Mouse (Mus musculus): Measurements from ENCODE around the gene Wap. TPM values are rescaled to one million over a fixed set of nuclear protein-coding genes. Genes with fewer than 3 reads are reported as not detected.
A peak's percentile ranks its signal among the peaks of the same experiment; 100 is the strongest.

Gene Wap
- polyA plus RNA-seq, 1 experiment from 2014 or later: 2.6 TPM

DNA sequence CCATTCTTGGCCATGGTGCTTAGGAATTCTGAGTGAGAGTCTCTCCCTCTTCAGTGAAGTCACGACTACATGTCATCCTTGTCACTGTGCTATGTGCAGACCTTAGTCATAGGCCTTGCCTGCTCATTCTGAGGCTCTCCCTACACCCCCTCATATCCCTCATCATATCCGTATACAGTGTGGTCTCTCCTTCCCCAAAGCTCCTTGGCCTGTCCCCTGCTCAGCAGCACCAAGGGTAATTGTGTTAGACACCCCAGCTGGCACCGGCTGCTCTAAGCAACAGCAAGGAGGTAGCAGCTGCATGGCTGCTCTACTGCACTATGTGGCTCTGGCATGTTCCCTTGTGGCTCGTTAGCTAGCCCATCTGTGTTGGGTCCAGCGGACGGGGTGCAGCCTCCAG, 6.1 kb upstream of the Wap start:
- WGBS: 69% methylated on average over 6 of the region's 6 CpGs
- ATAC-seq (ENCODE audit: low FRiP score, low TSS enrichment) (no peak), DNase-seq (ENCODE audit: low spot score) (no peak)
- Histone ChIP-seq H3K27ac (replicated peaks) (no peak overlapping the region), H3K4me2 (replicated peaks; ENCODE audit: low read depth) (no peak overlapping the region), H3K9me3 (ENCODE audit: control insufficient read depth, low read length) (no peaks in the 10 kb centered on the region), H3K27me3 (ENCODE audit: control insufficient read depth, insufficient read depth, low read length) (no peaks in the 10 kb centered on the region), H3K9ac (ENCODE audit: low read length) (no peak overlapping the region), H3K36me3 (ENCODE audit: control insufficient read depth, insufficient read depth, low read length) (no peaks in the 10 kb centered on the region), H3K4me3 (ENCODE audit: low read depth, low read length) (no peak overlapping the region), H3K4me1 (replicated peaks; ENCODE audit: control insufficient read depth, insufficient read depth) (no peaks in the 10 kb centered on the region)
- TF ChIP-seq CTCF (IDR thresholded peaks at IDR 0.05; ENCODE audit: low read depth): no peak
- no peak for TF ChIP-seq EP300 (optimal IDR thresholded peaks at IDR 0.05)

GRCm38 (mm10) chr11:6639072-6639471, 635 bp upstream of the Wap start:
- no peak overlapping the region for H3K4me2 ChIP-seq (replicated peaks; ENCODE audit: low read depth)
- no peaks in the 10 kb centered on the region for H3K4me1 ChIP-seq (replicated peaks; ENCODE audit: control insufficient read depth, insufficient read depth)
- TF ChIP-seq CTCF (IDR thresholded peaks at IDR 0.05; ENCODE audit: low read depth): no peak
- ATAC-seq (ENCODE audit: low FRiP score, low TSS enrichment) (no peak), DNase-seq (ENCODE audit: low spot score) (no peak)
- H3K27me3 ChIP-seq (ENCODE audit: control insufficient read depth, insufficient read depth, low read length): no peaks in the 10 kb centered on the region
- no peaks in the 10 kb centered on the region for H3K9me3 ChIP-seq (ENCODE audit: control insufficient read depth, low read length)
- 77% methylated on average over 6 of the region's 6 CpGs for WGBS
- H3K27ac ChIP-seq (replicated peaks): no peak overlapping the region
- no peak overlapping the region for H3K4me3 ChIP-seq (ENCODE audit: low read depth, low read length)
- H3K9ac ChIP-seq (ENCODE audit: low read length): no peak overlapping the region
- no peaks in the 10 kb centered on the region for H3K36me3 ChIP-seq (ENCODE audit: control insufficient read depth, insufficient read depth, low read length)

DNA sequence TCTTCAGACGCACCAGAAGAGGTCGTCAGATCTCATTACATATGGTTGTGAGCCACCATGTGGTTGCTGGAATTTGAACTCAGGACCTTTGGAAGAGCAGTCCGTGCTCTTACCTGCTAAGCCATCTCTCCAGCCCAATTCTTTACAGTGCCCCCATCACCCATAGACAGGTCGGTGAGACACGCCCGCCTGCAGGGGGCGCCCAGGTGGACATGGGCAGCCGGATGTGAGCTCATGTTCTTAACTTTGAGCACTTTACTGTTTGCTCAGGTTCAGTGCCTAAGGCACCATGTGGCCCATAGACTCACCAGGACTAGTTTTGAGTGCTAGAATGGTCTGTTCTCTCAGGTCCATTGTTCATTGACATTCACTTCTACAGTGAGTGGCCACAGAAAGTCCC, 2.3 kb downstream of the Wap start:
- no peaks in the 10 kb centered on the region for H3K27me3 ChIP-seq (ENCODE audit: control insufficient read depth, insufficient read depth, low read length)
- H3K9ac ChIP-seq (ENCODE audit: low read length): no peak overlapping the region
- ATAC-seq (ENCODE audit: low FRiP score, low TSS enrichment) (no peak), DNase-seq (ENCODE audit: low spot score) (no peak)
- H3K9me3 ChIP-seq (ENCODE audit: control insufficient read depth, low read length): no peaks in the 10 kb centered on the region
- 65% methylated on average over 8 of the region's 8 CpGs for WGBS
- TF ChIP-seq CTCF (IDR thresholded peaks at IDR 0.05; ENCODE audit: low read depth) (peak; percentile 27; the same call in 1 of the 2 replicates), EP300 (optimal IDR thresholded peaks at IDR 0.05) (no peak)
- no peak overlapping the region for H3K27ac ChIP-seq (replicated peaks)
- H3K36me3 ChIP-seq (ENCODE audit: control insufficient read depth, insufficient read depth, low read length): no peaks in the 10 kb centered on the region
- no peak overlapping the region for H3K4me2 ChIP-seq (replicated peaks; ENCODE audit: low read depth)
- no peaks in the 10 kb centered on the region for H3K4me1 ChIP-seq (replicated peaks; ENCODE audit: control insufficient read depth, insufficient read depth)
- no peak overlapping the region for H3K4me3 ChIP-seq (ENCODE audit: low read depth, low read length)

GRCm38 (mm10) chr11:6629655-6630054, 8.8 kb downstream of the Wap start:
- ATAC-seq (ENCODE audit: low FRiP score, low TSS enrichment): no peak
- H3K4me1 ChIP-seq (replicated peaks; ENCODE audit: control insufficient read depth, insufficient read depth): peaks cover 7% of the 10 kb centered on the region

GRCm38 (mm10) chr11:6628568-6628967, 9.9 kb downstream of the Wap start:
- peak; percentile 78 for TF ChIP-seq CTCF (IDR thresholded peaks at IDR 0.05; ENCODE audit: low read depth)
- no peak for TF ChIP-seq EP300 (optimal IDR thresholded peaks at IDR 0.05)
- no peaks in the 10 kb centered on the region for H3K27me3 ChIP-seq (ENCODE audit: control insufficient read depth, insufficient read depth, low read length)
- H3K4me3 ChIP-seq (ENCODE audit: low read depth, low read length): no peak overlapping the region
- H3K9me3 ChIP-seq (ENCODE audit: control insufficient read depth, low read length): no peaks in the 10 kb centered on the region
- DNase-seq (ENCODE audit: low spot score) (peak; percentile 75), ATAC-seq (ENCODE audit: low FRiP score, low TSS enrichment) (peak; percentile 54)
- H3K27ac ChIP-seq (replicated peaks): no peak overlapping the region
- 28% methylated on average over 4 of the region's 4 CpGs for WGBS
- no peak overlapping the region for H3K9ac ChIP-seq (ENCODE audit: low read length)
- H3K4me2 ChIP-seq (replicated peaks; ENCODE audit: low read depth): no peak overlapping the region
- peaks cover 7% of the 10 kb centered on the region for H3K4me1 ChIP-seq (replicated peaks; ENCODE audit: control insufficient read depth, insufficient read depth)
- H3K36me3 ChIP-seq (ENCODE audit: control insufficient read depth, insufficient read depth, low read length): peaks cover 4% of the 10 kb centered on the region

More at GRCm38 (mm10) chr11:6629655-6630054, 8.8 kb downstream of the Wap start:
- no peak overlapping the region for H3K4me2 ChIP-seq (replicated peaks; ENCODE audit: low read depth)
- no peak overlapping the region for H3K27ac ChIP-seq (replicated peaks)
- H3K36me3 ChIP-seq (ENCODE audit: control insufficient read depth, insufficient read depth, low read length): no peaks in the 10 kb centered on the region
- no peak for DNase-seq (ENCODE audit: low spot score)
- H3K9ac ChIP-seq (ENCODE audit: low read length): no peak overlapping the region
- H3K27me3 ChIP-seq (ENCODE audit: control insufficient read depth, insufficient read depth, low read length): no peaks in the 10 kb centered on the region
- TF ChIP-seq CTCF (IDR thresholded peaks at IDR 0.05; ENCODE audit: low read depth) (peak; percentile 67), EP300 (optimal IDR thresholded peaks at IDR 0.05) (no peak)
- no peaks in the 10 kb centered on the region for H3K9me3 ChIP-seq (ENCODE audit: control insufficient read depth, low read length)
- no peak overlapping the region for H3K4me3 ChIP-seq (ENCODE audit: low read depth, low read length)

- WGBS: 80% methylated on average over 4 of the region's 4 CpGs
- Histone ChIP-seq H3K27ac (replicated peaks) (no peak overlapping the region), H3K4me2 (replicated peaks; ENCODE audit: low read depth) (no peak overlapping the region), H3K4me3 (ENCODE audit: low read depth, low read length) (no peak overlapping the region), H3K27me3 (ENCODE audit: control insufficient read depth, insufficient read depth, low read length) (no peaks in the 10 kb centered on the region), H3K36me3 (ENCODE audit: control insufficient read depth, insufficient read depth, low read length) (peaks cover 5% of the 10 kb centered on the region), H3K4me1 (replicated peaks; ENCODE audit: control insufficient read depth, insufficient read depth) (peaks cover 7% of the 10 kb centered on the region), H3K9ac (ENCODE audit: low read length) (no peak overlapping the region), H3K9me3 (ENCODE audit: control insufficient read depth, low read length) (no peaks in the 10 kb centered on the region)
- TF ChIP-seq CTCF (IDR thresholded peaks at IDR 0.05; ENCODE audit: low read depth): no peak
- no peak for DNase-seq (ENCODE audit: low spot score)
- ATAC-seq (ENCODE audit: low FRiP score, low TSS enrichment): no peak
Measured at GRCm38 (mm10) chr11:6627731-6628130, 10.7 kb downstream of the Wap start.

Measured in stomach, postnatal 0 days (tissue).